Mouse (Mus musculus) mouse embryonic stem cell (cell line): ENCODE data around the gene Bcl6.

Source experiments
- in situ Hi-C, 2 experiments: fragments of 300-500 bp; cut with MboI; formaldehyde crosslinking; loops; 1 replicate in 1 of 2; 3 replicates in 1 of 2; pipeline ENCODE4 v1.14.3; 2019 to 2020; ENCODE audit warnings: low sequenced_read_pairs in 2 of 2, low pct_unique_long_range_greater_than_20kb in 1 of 2, mixed read lengths in 1 of 2; ENCODE audit not compliant: unreplicated experiment in 1 of 2

Bcl6 gene

DNA sequence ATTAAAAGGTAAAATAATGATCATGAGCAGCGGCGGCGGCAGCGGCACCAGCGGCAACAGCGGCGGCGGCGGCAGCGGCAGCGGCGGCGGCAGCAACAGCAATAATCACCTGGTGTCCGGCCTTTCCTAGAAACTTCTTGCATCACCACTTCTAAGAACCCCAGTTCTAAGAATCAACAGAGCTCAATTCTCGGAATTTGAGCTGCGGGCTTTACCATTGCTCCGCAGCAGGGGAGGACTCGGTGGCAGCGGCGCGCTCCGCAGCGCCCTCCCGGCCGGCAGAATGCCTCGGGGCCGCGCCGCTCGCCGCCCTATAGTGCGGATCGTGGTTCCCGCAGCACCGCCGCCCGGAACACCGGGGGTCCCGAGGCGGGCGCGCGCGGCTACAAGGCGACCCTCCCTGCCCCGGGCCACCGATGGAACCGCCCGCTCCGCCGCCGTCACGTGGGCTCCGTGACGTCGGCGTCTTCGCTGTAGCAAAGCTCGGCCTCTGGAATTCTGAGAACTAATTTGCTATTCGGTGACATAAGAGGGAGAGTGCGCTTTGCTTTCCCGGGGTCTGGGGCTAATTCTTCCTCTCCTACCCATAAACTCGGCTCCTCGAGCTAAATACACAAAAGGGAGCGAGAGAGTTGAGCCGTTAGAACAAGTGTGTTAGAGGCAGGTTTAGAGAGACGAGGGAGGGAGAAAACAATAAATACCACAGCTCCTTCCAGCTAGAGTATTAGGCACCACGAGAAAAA is at the start of gene Bcl6, which contains the start of gene Gm37419:
Bcl6 (minus strand) TSS at position 387 of the 743 bp plus-strand sequence.
Gm37419 (plus strand) TSS at position 17 of the 743 bp plus-strand sequence.
- in situ Hi-C loops, result loop anchor here (10.0 to 25.0 kb wide), 3 partner anchors 324 to 1076 kb away; no protein-coding TSS in a partner anchor

DNA sequence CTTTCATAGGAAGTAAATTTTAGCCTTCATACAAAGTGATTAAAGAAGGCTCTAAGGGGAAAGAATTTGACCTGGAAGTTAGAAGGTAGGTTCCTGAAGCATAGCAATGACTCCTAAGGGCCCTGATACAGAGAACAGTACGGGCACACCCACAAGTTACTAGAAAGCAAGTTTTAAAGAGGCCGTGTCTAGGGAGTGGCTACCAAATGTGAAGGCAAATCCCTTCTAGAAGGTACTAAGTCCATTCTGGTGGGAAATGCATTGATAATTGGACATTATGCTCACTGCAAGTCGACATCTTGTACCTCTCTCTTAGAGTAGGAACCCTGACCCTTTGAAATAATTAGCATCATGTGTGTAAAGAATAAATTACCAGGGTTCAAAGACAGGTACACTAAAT is 47.7 kb upstream of the Bcl6 start:
- in situ Hi-C loops, result no loop called here

DNA sequence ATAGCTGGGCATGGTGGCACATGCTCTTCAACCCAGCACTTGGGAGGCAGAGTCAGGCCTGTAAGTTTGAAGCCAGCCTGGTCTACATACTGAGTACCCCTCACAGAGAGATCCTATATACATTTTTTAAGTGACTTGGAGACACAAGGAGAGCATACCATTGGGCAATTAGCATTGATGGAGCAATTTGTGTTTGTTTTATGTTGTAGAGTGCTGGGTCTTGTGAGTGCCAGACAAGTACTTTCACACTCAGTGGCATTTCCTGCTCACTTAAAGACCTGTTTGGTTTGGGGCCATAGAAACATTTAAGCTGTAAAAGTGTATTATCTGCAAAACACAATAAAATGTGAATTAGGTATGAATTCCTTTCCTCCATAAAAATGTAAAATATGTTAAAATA is 47.1 kb upstream of the Bcl6 start:
- in situ Hi-C loops, result no loop called here

DNA sequence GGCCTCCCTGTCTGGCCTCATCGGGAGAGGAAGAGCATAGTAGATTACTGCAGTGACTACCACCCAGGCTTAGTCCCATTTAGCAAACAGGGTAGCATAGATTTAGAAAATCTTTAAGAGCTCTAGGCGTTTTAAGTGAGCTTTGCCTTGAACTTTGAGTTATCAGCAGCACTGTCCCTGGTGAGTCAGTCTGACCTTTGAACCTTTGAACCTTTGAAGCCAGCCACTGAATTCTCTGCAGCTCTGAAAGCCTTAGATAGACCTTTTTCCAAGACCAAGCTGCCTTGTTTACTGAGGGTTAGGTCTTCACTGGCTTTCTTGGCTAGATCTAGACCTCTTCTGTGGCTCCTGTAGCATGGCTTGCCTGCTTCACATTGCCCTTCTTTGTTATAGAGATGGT is 45.8 kb upstream of the Bcl6 start:
- in situ Hi-C loops, result no loop called here

DNA sequence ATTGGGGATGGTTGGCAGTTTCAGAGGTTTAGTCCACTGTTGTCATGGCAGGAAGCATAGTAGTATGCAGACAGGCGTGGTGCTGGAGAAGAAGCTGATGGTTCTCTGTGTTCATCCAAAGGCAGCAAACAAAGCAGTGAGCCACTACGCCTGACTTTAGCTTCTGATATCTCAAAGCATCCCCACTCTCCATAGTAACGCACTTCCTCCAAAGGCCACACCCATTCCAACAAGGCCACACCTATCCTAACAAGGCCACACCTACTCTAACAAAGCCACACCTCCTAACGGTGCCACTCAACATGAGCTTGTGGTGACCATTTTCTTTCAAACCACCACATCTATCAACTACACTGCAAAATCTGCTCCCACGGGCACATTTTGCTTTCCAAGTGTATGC is 44.6 kb upstream of the Bcl6 start:
- in situ Hi-C loops, result no loop called here

DNA sequence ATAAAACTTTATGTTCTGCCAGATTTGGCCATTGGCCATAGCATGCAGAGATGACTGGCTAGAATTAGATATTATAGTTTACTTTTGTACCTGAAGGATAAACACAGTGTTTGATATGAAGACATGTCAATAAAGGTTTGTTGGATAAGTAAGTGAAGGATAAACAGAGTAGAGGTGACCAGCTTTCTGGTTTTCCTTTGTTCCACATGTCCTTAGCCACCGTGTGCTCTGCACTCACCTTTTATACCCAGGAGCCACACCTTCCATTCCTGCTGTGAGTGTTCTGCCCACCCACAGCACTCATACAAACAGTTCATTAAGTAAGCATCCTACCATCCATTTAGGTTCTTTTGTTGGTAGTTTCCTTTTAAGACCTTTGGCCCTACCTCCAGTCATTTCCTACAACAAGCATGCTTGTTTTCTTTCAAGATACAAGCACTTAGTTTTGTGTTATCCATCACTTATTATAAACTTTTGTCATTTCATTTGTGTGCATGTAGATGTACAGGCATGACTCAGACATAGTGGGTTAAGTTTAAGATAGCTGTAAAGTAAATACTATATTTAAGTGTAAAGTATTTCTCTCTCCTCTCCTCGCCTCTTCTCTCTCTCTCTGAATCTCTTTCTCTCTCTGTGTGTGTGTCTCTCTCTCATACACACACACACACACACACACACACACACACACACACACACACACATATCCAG is 41.5 kb upstream of the Bcl6 start:
- in situ Hi-C loops, result no loop called here

DNA sequence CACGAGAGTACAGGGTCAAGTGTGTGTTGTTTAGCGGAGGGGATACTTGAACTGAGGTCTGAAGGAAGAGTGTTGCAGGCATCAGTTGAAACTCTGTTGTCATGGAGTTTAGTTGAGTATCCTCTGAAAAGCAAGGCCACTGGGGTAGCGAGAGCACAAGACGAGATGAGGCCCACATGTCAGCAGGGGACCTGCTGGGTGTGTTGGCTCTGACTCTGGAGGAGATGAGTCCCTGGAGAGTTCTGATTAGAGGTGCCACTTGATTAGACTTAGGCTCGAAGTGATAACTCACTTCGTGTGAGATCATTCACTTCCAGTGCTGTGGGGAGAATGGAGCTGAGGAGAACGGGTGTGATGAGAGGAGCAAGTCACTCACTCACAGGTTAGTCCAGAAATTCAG is 36.8 kb upstream of the Bcl6 start:
- in situ Hi-C loops, result no loop called here

DNA sequence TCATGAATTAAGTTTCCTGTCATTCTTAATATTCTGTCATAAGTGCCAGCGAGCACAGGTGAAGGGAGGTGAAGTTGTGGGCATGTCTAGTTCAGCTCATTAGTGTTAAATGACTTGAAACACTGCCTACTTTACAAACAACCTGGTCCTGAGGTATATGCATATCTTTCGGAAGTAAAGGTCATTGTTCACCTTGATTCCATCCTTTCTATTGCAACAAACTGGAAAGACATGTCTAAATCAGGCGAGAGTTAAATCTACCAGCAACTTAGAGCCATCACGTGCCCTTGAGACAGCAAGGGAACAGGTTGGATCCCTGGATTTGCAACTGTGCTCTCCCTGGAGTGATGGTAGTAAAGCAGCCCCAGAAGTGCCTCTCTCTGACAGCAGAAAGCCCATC is 34.0 kb upstream of the Bcl6 start:
- in situ Hi-C loops, result no loop called here

DNA sequence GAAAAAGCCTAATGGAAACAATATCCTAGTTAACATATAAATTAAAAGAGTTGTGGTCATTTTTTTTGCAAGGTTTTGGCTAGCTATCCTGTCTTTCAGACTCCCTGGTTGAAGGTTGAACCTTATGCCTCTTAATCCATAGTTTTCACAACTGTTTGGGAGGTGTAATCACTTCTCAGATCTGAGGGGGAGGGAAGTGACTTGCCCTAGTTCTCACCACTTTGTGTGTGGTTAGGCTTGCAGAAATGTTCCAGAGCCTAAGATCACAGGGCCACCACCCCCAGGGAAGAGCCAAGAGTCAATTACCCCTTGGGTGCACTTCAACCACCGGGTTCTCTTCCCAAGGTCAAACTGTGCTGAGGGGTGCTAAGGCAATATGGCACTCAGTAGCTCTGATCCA is 33.1 kb upstream of the Bcl6 start:
- in situ Hi-C loops, result no loop called here

DNA sequence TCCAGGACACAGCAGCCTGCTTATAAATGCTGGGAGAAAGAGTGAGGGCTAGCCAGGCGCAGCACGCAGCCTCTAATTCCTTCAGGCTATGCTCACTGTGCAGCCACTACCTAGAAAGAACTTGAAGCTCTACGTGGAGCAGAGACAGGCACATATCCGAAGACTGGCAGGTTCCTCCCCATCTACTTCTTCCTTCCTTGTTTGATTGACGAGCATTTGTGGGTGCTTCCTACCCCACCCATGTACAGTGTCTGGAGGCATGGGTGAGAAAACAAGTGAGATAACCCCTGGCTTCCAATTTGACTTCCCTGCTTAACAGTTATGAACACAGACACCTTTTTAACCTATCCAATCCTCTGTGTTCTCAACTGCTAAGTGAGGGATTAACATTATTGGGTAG is 28.1 kb upstream of the Bcl6 start:
- in situ Hi-C loops, result no loop called here

DNA sequence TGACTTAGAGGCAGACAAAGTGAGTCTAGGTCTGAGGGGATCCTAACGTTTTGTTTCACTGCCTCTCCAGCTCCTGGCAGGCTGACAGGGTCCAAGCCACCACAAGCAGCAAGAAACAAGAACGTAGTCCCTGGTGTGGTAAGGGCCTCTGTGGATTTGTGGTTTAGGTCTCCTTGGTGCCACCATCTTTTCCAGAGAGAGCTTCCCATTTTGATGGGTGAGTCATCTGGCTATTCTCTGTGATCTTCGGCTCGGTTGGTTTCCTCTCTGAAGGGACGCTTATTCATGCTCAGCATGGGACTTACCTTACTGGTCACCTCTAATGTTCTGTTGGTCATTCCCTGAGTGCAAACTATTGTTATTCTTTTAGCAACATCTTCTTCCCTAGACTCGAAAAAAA is 27.6 kb upstream of the Bcl6 start:
- in situ Hi-C loops, result no loop called here

DNA sequence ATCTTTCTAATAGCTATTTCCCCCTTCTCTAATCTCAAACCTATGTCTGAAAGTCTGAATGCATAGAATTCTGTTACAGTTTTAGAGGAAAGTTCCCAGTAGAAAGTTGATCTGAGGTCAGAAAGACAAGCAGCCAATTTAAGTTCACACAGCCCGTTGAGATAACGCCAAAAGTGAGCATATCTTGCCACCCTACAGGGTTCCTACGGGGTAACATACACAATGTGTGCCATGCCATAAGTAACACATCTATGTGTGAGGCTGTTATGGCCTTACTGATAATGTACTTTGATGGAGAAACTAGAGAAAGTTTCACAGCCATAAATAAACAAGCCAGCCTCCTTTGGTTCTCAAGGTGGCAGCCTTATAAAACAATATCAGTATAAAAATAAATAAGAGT is 25.7 kb upstream of the Bcl6 start:
- in situ Hi-C loops, result no loop called here

DNA sequence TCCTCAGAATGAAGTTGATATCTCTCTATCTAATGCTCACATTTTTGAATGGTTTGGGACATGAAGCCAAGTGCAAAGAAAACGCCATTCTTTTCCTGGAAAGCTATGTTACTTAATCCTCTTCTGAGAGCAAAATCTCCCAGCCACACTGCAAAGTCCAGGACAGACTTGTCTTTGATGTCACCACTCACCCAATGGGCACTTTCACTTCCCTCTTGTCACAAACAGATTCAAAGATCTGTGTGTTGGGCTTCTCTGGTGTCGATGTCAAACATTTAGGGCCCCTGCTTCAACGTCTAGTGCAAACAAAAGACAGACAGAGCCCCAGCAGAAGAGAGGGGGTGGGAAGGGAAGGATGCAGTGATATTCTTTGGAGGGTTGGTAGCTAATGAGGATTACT is 23.4 kb upstream of the Bcl6 start:
- in situ Hi-C loops, result no loop called here

DNA sequence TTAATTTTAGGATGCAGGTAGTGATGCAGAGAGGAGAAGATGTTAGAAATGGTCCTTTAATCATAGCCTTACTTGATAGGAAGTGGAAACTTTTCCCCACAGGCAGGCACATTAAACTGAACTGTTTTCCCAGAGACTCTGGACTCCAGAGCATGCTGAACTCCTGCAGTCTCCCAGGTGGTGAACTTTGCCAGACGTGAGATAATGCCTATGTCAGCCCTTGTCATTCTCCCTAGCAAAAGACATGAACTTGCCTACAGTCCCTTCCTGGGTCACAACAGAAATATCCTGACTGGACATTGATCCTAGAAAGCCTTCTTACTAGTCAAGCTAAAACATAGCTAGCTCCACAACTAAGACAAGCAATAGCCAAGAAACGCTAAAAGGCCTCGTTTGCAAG is 22.7 kb upstream of the Bcl6 start:
- in situ Hi-C loops, result no loop called here

DNA sequence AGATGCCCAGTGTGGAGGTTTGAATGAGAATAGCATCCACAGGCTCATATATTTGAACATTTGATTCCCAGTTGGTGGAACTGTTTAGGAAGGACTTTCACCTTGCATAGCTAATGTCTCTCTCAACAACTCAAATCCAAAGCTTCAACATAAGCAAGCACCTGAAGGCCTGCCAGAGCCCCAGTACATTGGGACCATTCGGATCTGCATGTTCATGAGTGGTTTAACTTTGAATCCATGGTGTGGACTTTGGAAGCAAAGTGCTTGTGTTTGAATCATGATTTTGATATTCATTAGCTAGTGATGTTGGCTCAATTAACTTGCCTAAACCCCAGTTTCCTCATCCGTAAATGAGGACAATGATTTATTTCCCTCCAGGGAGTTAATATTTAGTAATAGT is 21.2 kb upstream of the Bcl6 start:
- in situ Hi-C loops, result no loop called here

DNA sequence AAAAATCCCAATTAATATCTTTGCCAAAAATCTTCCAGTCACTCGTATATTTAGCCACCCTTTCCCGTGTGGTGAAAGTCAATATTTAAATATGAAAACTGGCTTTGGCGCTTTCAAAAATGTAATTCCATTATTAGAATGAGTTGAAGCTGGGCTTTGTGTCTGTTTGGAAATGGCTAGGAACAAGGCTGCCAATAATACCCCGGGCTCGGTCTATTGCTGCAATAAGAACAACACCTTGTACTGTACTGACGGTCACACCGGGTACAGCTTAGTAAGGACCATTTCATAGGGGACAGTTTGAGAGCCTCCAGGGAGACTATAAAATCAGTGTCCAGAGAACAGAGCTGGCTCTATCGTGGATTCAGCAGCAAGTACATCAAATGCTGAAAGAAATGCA is 17.3 kb upstream of the Bcl6 start:
- in situ Hi-C loops, result no loop called here

DNA sequence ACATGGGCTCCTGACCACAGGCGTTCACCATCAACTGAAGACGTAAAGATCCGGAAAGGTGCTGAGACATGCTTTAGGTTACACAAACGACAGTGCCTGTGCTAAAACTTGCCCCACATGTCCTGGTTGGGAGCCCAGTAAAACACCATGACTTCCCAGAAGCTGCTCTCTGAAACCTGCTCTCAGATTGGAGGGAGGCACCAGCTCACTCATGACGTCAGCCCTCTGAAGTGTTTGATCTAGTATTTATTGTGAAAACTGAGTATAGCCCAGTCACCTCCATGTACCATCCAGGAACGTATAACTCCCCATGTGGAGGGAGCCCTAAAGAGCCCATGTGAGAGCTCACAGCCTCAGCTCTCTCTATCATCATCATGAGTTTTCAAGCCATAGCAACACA is 9.3 kb upstream of the Bcl6 start:
- in situ Hi-C loops, result loop anchor here in 1 of 2 experiments (25.0 kb wide), 1 partner anchor 314 kb away; no protein-coding TSS in a partner anchor

DNA sequence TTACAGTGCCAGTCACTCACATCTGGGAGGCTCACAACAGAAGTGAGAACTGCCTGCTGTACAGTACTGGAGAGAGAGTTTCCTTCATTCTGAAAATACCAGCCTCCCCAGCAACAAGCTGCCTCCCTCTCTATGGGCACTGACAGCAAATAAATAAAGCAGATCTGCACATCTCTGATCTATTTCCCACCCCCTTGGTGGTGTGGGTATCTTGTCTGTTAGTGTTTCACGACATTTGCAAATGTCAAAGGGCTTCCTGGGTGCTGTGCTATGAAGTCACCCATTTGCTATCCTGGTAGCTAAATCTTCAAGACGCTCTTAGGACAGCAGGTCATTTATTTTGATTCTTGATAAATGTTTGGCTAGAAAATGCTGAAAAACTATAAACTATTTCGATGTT is 8.6 kb upstream of the Bcl6 start:
- in situ Hi-C loops, result loop anchor here in 1 of 2 experiments (25.0 kb wide), 1 partner anchor 315 kb away; no protein-coding TSS in a partner anchor

DNA sequence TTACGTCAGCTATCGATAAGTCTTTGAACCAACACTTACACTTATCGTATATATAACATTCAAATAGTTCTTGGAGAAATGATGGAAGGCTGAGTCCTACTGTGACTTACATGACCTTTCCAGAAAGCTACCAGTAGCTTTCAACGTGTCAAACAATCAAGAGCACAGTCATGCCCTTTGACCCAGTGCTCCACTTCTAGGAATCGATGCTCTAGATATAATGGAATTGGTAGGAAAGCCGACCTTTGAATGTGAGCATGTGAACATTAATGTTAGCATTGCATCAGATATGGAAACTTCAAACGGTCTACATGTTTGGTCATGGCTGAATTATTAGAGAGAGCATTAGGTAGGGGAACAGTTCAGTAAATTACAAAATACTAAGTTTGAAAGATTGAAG is 7.7 kb upstream of the Bcl6 start:
- in situ Hi-C loops, result loop anchor here in 1 of 2 experiments (25.0 kb wide), 1 partner anchor 316 kb away; no protein-coding TSS in a partner anchor
